In the genomic region with DNA sequence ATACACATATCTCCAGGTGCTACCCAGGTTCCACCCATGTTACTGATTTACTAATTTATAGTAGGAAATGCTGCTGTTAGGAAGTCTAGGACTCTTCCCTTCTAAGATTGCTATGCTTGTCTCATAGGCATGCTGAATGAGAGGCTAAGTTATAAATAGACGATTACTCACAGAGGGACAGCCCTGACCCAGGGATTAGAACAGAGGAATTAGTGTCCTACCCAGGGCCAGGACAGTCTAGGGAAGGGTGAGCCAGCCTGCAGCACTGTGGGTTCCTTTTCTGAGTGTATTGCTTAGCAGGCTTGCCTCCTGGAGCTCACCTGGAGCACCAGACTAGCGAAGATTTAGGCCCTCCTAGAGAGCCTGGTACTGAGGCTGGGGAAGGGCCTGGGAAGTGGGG, we compare ENCODE assay signal across 17 mouse cellular contexts. TPM values are rescaled to one million over a fixed set of nuclear protein-coding genes. Genes with fewer than 3 reads are reported as not detected.
DNase-seq lines count a peak whose midpoint lies in the region; ATAC-seq and TF ChIP-seq lines count a peak whose summit lies in the region.
"Had no signal": no experiment of that assay in that cellular context is flagged by ENCODE, and none has a peak within 500 bp of the region (broad histone marks: within the 10 kb centered on the region; RNA-seq: fewer than 3 reads in every experiment).

No protein-coding gene starts in this region.

- no peak overlapping the region for H3K4me2 ChIP-seq in heart, embryonic 15.5 days
- no peak overlapping the region for H3K4me2 ChIP-seq in stomach, embryonic 15.5 days
- no peak overlapping the region for H3K4me2 ChIP-seq in liver, postnatal 0 days (ENCODE audit: low read depth, low read length)
- H3K4me2 ChIP-seq: hindbrain, embryonic 13.5 days; limb, embryonic 15.5 days; lung, embryonic 15.5 days; neural tube, embryonic 12.5 days had no signal

- TF ChIP-seq CTCF in layer of hippocampus, adult 2 months (conservative IDR thresholded peaks at IDR 0.05) = no peak
- no peak for TF ChIP-seq CTCF in liver, postnatal 0 days (IDR thresholded peaks at IDR 0.05; ENCODE audit: low read depth)

- 53% methylated on average over 2 of the region's 2 CpGs for WGBS in heart, embryonic 15.5 days
- 82% methylated on average over 2 of the region's 2 CpGs for WGBS in stomach, embryonic 15.5 days
- 90% methylated on average over 2 of the region's 2 CpGs for WGBS in liver, postnatal 0 days (ENCODE audit: insufficient replicate concordance)

- no peaks in the 10 kb centered on the region for H3K9me3 ChIP-seq in heart, embryonic 15.5 days (replicated peaks)
- no peaks in the 10 kb centered on the region for H3K9me3 ChIP-seq in stomach, embryonic 15.5 days
- H3K9me3 ChIP-seq in liver, postnatal 0 days (ENCODE audit: low read length) = no peaks in the 10 kb centered on the region
- H3K9me3 ChIP-seq: forebrain, embryonic 10.5 days; hindbrain, embryonic 13.5 days; limb, embryonic 15.5 days; lung, embryonic 15.5 days; neural tube, embryonic 12.5 days had no signal

- ATAC-seq in heart, embryonic 15.5 days (replicated peaks; ENCODE audit: insufficient number of reproducible peaks, insufficient read depth, low FRiP score, low read depth) = peak; percentile 88
- ATAC-seq in stomach, embryonic 15.5 days (ENCODE audit: insufficient read depth, low FRiP score, low read depth) = peak; percentile 27; the same call in 1 of the 2 replicates
- no peak for ATAC-seq in liver, postnatal 0 days

- no peaks in the 10 kb centered on the region for H3K27me3 ChIP-seq in heart, embryonic 15.5 days
- no peaks in the 10 kb centered on the region for H3K27me3 ChIP-seq in stomach, embryonic 15.5 days (replicated peaks)
- H3K27me3 ChIP-seq in liver, postnatal 0 days (ENCODE audit: insufficient read depth, low read length) = no peaks in the 10 kb centered on the region
- H3K27me3 ChIP-seq: hindbrain, embryonic 13.5 days; limb, embryonic 15.5 days; lung, embryonic 15.5 days; neural tube, embryonic 12.5 days had no signal

- peak; percentile 42 to 75 for DNase-seq in adrenal gland, adult (ENCODE audit: inconsistent age in 2 of 2, low spot score in 1 of 2)
- no peak for DNase-seq in adrenal gland, postnatal 14 days
- no peak for DNase-seq in layer of hippocampus, adult 2 months (ENCODE audit: low spot score in 2 of 2)
- DNase-seq in layer of hippocampus, postnatal 14 days (ENCODE audit: low spot score in 2 of 2) = no peak
- DNase-seq in liver, postnatal 0 days = no peak
- DNase-seq in layer of hippocampus, adult 9-11 months = no peak
- DNase-seq: midbrain, embryonic 14.5 days had no signal

- H3K4me3 ChIP-seq in layer of hippocampus, adult 2 months = no peak overlapping the region
- no peak overlapping the region for H3K4me3 ChIP-seq in heart, embryonic 15.5 days
- no peak overlapping the region for H3K4me3 ChIP-seq in stomach, embryonic 15.5 days (replicated peaks)
- no peak overlapping the region for H3K4me3 ChIP-seq in liver, postnatal 0 days (ENCODE audit: low read depth, low read length)
- H3K4me3 ChIP-seq: forebrain, embryonic 10.5 days; hindbrain, embryonic 13.5 days; limb, embryonic 15.5 days; lung, embryonic 15.5 days; neural tube, embryonic 12.5 days had no signal

- TF ChIP-seq EP300 in liver, postnatal 0 days (IDR thresholded peaks at IDR 0.05; ENCODE audit: low read depth) = no peak

- peak overlapping the region; percentile 24 for H3K27ac ChIP-seq in layer of hippocampus, adult 2 months
- H3K27ac ChIP-seq in heart, embryonic 15.5 days = peak overlapping the region; percentile 81
- no peak overlapping the region for H3K27ac ChIP-seq in stomach, embryonic 15.5 days
- H3K27ac ChIP-seq in liver, postnatal 0 days (ENCODE audit: low read depth) = no peak overlapping the region
- H3K27ac ChIP-seq: forebrain, embryonic 10.5 days; hindbrain, embryonic 13.5 days; limb, embryonic 15.5 days; lung, embryonic 15.5 days; neural tube, embryonic 12.5 days had no signal

- H3K36me3 ChIP-seq in heart, embryonic 15.5 days = peaks cover 58% of the 10 kb centered on the region
- peaks cover 35% of the 10 kb centered on the region for H3K36me3 ChIP-seq in stomach, embryonic 15.5 days
- peaks cover 40% of the 10 kb centered on the region for H3K36me3 ChIP-seq in liver, postnatal 0 days (replicated peaks; ENCODE audit: insufficient read depth, low read length)

- H3K9ac ChIP-seq in heart, embryonic 15.5 days = no peak overlapping the region
- no peak overlapping the region for H3K9ac ChIP-seq in stomach, embryonic 15.5 days
- H3K9ac ChIP-seq in liver, postnatal 0 days (replicated peaks) = no peak overlapping the region
- H3K9ac ChIP-seq: hindbrain, embryonic 13.5 days; limb, embryonic 15.5 days; lung, embryonic 15.5 days; neural tube, embryonic 12.5 days had no signal

- H3K4me1 ChIP-seq in heart, embryonic 15.5 days (replicated peaks) = peaks cover 13% of the 10 kb centered on the region
- no peaks in the 10 kb centered on the region for H3K4me1 ChIP-seq in stomach, embryonic 15.5 days
- H3K4me1 ChIP-seq in liver, postnatal 0 days (ENCODE audit: insufficient read depth) = no peaks in the 10 kb centered on the region
- H3K4me1 ChIP-seq: limb, embryonic 15.5 days had no signal

RNA-seq across cellular contexts. Expression of a gene that starts 9.1 kb away (rescaled TPM):
- 26.2 and 29.1 TPM in 2 replicates for total RNA-seq in adrenal gland, postnatal 14 days (2021)
- 10 to 100 TPM; 73.4 to 83.6 TPM for total RNA-seq in layer of hippocampus, adult 2 months (2021)
- total RNA-seq in layer of hippocampus, postnatal 14 days (2021) = 10 to 100 TPM; 60.4 to 63.6 TPM
- 18.7 and 23.4 TPM in 2 replicates for polyA plus RNA-seq in heart, embryonic 15.5 days (2015; fragmentation: Nextera tagmentation; extraction: Ambion mirVana)
- 15.4 and 15.7 TPM in 2 replicates for polyA plus RNA-seq in stomach, embryonic 15.5 days (2015; fragmentation: Nextera tagmentation; extraction: Ambion mirVana)
- 4.4 and 4.7 TPM in 2 replicates for polyA plus RNA-seq in liver, postnatal 0 days (2015; fragmentation: Nextera tagmentation; extraction: Ambion mirVana)

RNA-seq across cellular contexts. Expression of a gene that starts 34.3 kb away (rescaled TPM):
- total RNA-seq in adrenal gland, postnatal 14 days (2021) = 0.59 and 1.1 TPM in 2 replicates
- 1 to 10 TPM; 8.6 to 9.0 TPM for total RNA-seq in layer of hippocampus, adult 2 months (2021)
- 10 to 100 TPM in 1 of 2 experiments, 1 to 10 TPM in 1; 9.3 to 22.9 TPM for total RNA-seq in layer of hippocampus, postnatal 14 days (2021)
- polyA plus RNA-seq in heart, embryonic 15.5 days (2015; fragmentation: Nextera tagmentation; extraction: Ambion mirVana) = 0.06 TPM in 1 of 2 replicates, not detected in the other
- 0.42 and 0.53 TPM in 2 replicates for polyA plus RNA-seq in stomach, embryonic 15.5 days (2015; fragmentation: Nextera tagmentation; extraction: Ambion mirVana)
- polyA plus RNA-seq in liver, postnatal 0 days (2015; fragmentation: Nextera tagmentation; extraction: Ambion mirVana) = not detected in 2 replicates
- total RNA-seq: gastrocnemius, adult 8-10 months had no signal
- polyA plus RNA-seq: forebrain, embryonic 10.5 days; kidney, embryonic 16.5 days; limb, embryonic 15.5 days; testis, adult 2 months had no signal

Comparison
In these comparisons a context has a peak if more than half of its experiments do, and no peak if none do; other contexts are left out.
1. DNase-seq: peak in adrenal gland, adult (2 of 2); none in adrenal gland, postnatal 14 days (single experiment), layer of hippocampus, adult 2 months (0 of 2), layer of hippocampus, postnatal 14 days (0 of 2), liver, postnatal 0 days (single experiment) and layer of hippocampus, adult 9-11 months (single experiment).
2. H3K27ac ChIP-seq: peak in layer of hippocampus, adult 2 months (single experiment) and heart, embryonic 15.5 days (single experiment); none in stomach, embryonic 15.5 days (single experiment) and liver, postnatal 0 days (single experiment).